Mouse (Mus musculus) small intestine, adult 2 months (tissue): Measurements from ENCODE around the gene Stra6. TPM values are rescaled to one million over a fixed set of nuclear protein-coding genes. Genes with fewer than 3 reads are reported as not detected.
A peak's percentile ranks its signal among the peaks of the same experiment; 100 is the strongest.

ENCODE experiments used
- H3K27ac ChIP-seq: fragments of 200-500 bp; 2 replicates; pipeline ENCODE4 v1.5.1; 2012; ENCODE audit warnings: low read depth, low read length, control low read depth, inconsistent platforms; ENCODE audit not compliant: insufficient read depth
- H3K27me3 ChIP-seq: fragments of 200-500 bp; 2 replicates; pipeline ENCODE4 v1.6.1; 2012; ENCODE audit warnings: mild to moderate bottlenecking, moderate library complexity, low read length, inconsistent platforms; ENCODE audit not compliant: control insufficient read depth, insufficient read depth
- H3K36me3 ChIP-seq: fragments of 200-500 bp; 2 replicates; pipeline ENCODE4 v1.6.1; 2012; ENCODE audit warnings: mild to moderate bottlenecking, low read length, control low read depth, inconsistent platforms; ENCODE audit not compliant: control insufficient read depth, insufficient read depth
- H3K4me1 ChIP-seq: fragments of 200-500 bp; 2 replicates; pipeline ENCODE4 v1.6.1; 2012; ENCODE audit warnings: low read length, inconsistent platforms, mixed read lengths; ENCODE audit not compliant: control insufficient read depth, insufficient read depth, insufficient read length
- H3K4me3 ChIP-seq: fragments of 200-500 bp; 2 replicates; pipeline ENCODE4 v1.5.1; 2012; ENCODE audit warnings: low read depth, mild to moderate bottlenecking, control low read depth, inconsistent platforms, low read length, moderate library complexity
- CTCF ChIP-seq: fragments of 200-500 bp; IDR thresholded peaks from 2 replicates; pipeline ENCODE4 v1.5.1; 2012; ENCODE audit warnings: low read depth, mild to moderate bottlenecking, control low read depth, inconsistent platforms, low read length, moderate library complexity, mixed read lengths; ENCODE audit not compliant: insufficient replicate concordance, insufficient read length; ENCODE audit errors: extremely low read depth
- POLR2A ChIP-seq: fragments of 200-500 bp; IDR thresholded peaks from 2 replicates; pipeline ENCODE4 v1.6.1; 2012; ENCODE audit warnings: low read depth, mild to moderate bottlenecking, control low read depth, inconsistent platforms, low read length, moderate library complexity
- WGBS: fragments of 180-500 bp; shearing (Covaris S2); methylation state at CpG from one replicate; pipeline ENCODE4 v1.1.7; 2018; 5-methylcytosine and 5-hydroxymethylcytosine counted together
- polyA plus RNA-seq: library from polyadenylated mRNA; depleted of rRNA; stranded (reverse); fragments of >200 nt; gene quantifications from 2 replicates; pipeline ENCODE4 v1.2.3, GENCODE M21; 2012

The Stra6 gene
- polyA plus RNA-seq, 1 experiment: 1.7 TPM

DNA sequence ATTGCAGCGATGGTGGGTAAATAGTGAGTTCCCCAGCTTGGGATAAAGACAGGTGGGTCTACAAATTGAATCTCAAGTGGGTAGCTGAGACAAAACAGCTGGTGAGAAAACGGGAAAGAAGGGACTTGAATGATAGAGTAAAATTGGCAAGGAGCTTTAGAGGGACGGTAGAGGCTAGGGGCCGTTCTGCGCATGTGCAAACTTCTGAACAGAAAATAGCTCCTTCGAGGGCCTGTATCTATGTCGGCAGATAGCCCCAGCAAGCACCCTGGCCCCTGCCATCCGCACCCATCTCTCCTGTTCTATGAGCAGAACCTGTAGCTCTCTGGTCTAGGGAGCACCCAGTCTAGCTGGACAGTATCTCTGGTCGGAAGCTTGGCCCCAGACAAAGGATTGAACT is 130.6 kb downstream of the Stra6 start:
- Histone ChIP-seq H3K4me1 (peaks cover 5% of the 10 kb centered on the region; the same call in 1 of the 2 replicates), H3K27me3 (peaks cover 36% of the 10 kb centered on the region), H3K4me3 (no peak overlapping the region), H3K36me3 (no peaks in the 10 kb centered on the region), H3K27ac (no peak overlapping the region)
- no peak for TF ChIP-seq CTCF
- TF ChIP-seq POLR2A: no peak
- 75% methylated on average over 9 of the region's 9 CpGs for WGBS

DNA sequence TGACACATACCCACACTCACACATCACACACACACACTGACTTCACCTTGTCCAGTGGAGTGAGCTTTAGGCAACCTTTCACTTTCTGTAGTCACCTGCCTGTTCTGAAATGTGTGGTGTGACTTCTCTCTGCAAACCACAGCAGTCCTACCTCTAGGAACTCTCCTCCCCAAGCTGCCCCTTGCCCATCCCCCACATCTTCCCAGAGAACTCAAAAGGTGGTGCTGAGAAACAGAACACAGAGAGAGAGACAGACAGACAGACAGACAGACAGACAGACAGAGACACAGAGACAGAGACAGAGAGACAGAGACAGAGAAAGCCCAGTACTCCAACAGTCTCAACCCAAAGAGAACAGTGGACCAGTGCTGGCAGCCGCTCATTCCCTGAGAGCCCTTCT is 132.1 kb downstream of the Stra6 start:
- no peak overlapping the region for H3K4me3 ChIP-seq
- no peak overlapping the region for H3K27ac ChIP-seq
- no peaks in the 10 kb centered on the region for H3K36me3 ChIP-seq
- H3K27me3 ChIP-seq: peaks cover 47% of the 10 kb centered on the region
- 28% methylated on average over 1 of the region's 1 CpGs for WGBS
- TF ChIP-seq CTCF (no peak), POLR2A (no peak)
- H3K4me1 ChIP-seq: peaks cover 5% of the 10 kb centered on the region; the same call in 1 of the 2 replicates

DNA sequence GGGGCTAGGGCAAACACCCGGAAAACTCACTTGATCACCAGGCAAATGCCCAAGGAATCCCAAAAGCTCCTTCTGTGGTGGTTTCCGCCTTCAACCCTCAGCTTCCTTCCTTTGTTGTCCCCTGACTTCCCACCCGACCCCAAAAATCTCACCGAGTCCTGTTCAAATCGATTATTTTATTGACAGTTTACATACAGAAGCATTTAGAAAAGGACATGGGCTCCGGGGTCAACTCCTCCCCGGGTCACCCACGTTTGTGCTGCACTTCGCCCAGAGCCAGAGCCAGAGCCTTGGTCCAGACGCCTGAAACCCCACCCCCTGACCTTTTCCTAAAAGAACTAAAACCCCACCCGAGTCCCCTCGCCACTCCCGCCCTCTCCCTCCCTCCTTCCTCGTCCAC is 132.6 kb downstream of the Stra6 start:
- no peaks in the 10 kb centered on the region for H3K36me3 ChIP-seq
- H3K27ac ChIP-seq: no peak overlapping the region
- 8% methylated on average over 14 of the region's 14 CpGs for WGBS
- no peak for TF ChIP-seq POLR2A
- no peak for TF ChIP-seq CTCF
- peaks cover 51% of the 10 kb centered on the region for H3K27me3 ChIP-seq
- H3K4me3 ChIP-seq: no peak overlapping the region
- H3K4me1 ChIP-seq: peaks cover 5% of the 10 kb centered on the region; the same call in 1 of the 2 replicates

DNA sequence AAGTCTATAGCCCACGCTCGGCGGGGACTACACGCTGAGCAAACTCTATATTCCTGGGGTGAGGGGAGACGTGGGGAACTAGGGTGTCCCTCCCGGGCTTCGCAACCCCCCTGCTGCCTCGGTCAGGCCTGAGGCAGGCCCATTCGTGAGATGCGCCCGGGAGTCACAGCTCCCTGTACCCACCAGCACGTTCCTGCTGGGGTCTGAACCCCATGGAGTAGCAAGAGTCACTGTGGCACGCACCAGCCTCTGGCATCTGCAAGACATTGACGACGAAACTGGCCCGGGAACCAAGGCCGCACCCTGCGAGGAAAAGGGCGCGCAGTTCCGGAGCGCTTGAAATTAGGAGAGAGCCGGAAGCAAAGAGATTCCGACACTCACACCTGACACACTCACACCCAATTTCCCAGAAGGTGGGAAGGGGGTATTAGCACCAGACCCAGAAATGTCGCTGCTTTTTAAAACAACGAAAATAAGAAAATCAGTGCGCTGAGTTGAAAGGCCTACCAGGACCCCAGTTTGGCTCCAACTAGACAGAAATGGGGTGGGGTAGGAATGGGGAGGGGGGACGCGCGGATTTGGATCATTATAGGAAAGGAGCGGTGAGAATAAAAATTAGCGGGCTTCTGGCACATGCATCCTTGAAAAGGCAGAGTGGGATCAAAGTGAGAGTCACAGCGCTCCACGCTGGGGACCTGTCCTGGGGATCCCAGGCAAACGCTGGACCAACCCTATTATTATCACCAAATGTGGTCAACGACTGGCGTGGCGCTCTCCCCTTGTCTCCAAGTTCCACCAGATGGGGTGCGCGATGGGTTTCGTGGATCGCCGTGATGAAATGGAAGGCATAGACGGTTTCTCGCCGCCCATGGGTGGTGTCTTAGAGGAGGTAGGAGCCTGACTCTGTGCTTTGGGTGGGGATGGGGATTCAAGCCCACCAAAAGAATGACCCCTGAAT is 133.3 kb downstream of the Stra6 start:
- 7% methylated on average over 46 of the region's 46 CpGs for WGBS
- Histone ChIP-seq H3K27me3 (peaks cover 57% of the 10 kb centered on the region), H3K27ac (no peak overlapping the region), H3K36me3 (no peaks in the 10 kb centered on the region), H3K4me3 (no peak overlapping the region), H3K4me1 (peaks cover 5% of the 10 kb centered on the region; the same call in 1 of the 2 replicates)
- TF ChIP-seq CTCF: no peak
- TF ChIP-seq POLR2A: no peak

DNA sequence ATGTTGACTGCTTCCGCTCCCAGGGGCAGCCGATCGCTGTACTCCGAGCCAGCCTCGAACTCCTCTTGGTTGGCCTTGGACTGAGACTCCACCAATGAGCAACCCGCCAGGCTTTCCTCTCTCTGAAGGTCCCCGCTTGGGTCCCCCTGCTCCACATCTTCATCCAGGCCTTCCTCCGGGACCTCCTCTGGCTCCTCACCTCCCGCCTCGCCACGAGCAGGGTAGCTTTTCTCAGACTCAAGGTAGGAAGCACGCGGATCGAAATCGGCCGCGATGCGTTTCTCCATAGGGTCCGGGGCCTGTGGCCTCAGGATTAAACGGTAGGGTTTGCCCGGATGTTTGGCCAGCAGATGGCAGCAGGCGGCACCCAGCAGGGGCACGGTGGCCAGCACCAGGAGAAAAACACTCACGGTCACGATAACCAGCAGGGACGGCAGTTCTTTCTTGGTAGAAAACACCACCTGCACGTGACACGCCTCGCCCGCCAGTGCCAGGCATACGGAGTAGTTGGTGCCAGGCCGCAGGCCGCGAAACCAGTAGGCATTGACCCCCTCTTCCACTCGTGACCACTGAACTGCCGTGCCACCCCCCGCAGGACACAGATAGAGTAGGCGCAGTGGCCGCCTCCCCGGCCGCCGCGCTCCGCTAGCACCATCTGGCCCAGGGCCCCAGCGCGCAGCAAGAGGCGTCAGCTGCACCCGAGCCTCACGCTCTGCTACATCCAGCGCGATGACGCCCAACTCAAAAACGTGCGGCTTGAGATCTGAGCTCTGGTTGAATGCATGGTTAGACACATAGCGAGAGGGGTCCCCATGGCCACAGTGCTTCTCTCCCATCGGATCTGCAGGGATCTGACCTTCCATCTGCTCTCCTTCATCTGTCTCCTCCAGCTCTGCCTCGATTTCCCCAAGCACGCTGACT is 134.5 kb downstream of the Stra6 start:
- TF ChIP-seq CTCF (peak; percentile 50; the same call in 1 of the 2 replicates), POLR2A (no peak)
- peaks cover 5% of the 10 kb centered on the region; the same call in 1 of the 2 replicates for H3K4me1 ChIP-seq
- WGBS: 2% methylated on average over 58 of the region's 58 CpGs
- H3K4me3 ChIP-seq: peak overlapping the region; percentile 10; the same call in 1 of the 2 replicates
- no peaks in the 10 kb centered on the region for H3K36me3 ChIP-seq
- peaks cover 69% of the 10 kb centered on the region for H3K27me3 ChIP-seq
- H3K27ac ChIP-seq: no peak overlapping the region

DNA sequence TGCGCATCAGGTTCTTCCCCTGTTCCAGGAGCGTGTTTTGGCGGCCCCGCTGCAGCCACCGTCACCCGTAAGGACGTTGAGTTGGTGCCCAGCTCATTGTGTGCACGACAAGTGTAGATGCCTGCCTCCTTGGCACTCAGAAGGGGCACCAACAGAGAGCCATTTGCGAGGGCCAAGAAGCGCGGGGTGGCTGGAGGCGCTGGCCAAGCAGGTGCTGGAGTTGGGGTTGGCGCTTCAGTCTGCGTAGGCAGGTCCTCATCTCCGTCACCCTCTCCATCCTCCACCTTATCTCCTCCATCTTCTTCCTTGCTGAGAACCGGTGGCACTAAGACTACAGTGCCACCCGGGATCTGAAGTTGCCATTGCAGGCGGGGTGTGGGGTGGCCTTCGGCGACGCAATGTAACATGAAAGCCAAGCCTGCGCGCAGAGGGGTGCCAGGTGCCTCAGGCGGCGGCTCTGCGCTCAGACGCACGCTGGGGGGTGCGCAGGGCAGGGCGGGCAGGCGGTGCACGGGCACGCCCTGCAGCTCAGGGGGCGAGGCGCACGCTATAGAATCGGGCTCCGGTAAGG is 135.3 kb downstream of the Stra6 start:
- H3K27me3 ChIP-seq: peaks cover 77% of the 10 kb centered on the region
- 3% methylated on average over 38 of the region's 38 CpGs for WGBS
- no peak overlapping the region for H3K27ac ChIP-seq
- H3K4me1 ChIP-seq: peaks cover 5% of the 10 kb centered on the region; the same call in 1 of the 2 replicates
- H3K4me3 ChIP-seq: no peak overlapping the region
- TF ChIP-seq POLR2A (no peak), CTCF (no peak)
- H3K36me3 ChIP-seq: no peaks in the 10 kb centered on the region
